8 mouse cellular contexts compared by ENCODE assay signal in genomic region chr17:24849733-24850064, GRCm38 (mm10). TPM values are rescaled to one million over a fixed set of nuclear protein-coding genes. Genes with fewer than 3 reads are reported as not detected.
A peak's percentile ranks its signal among the peaks of the same experiment; 100 is the strongest.
DNase-seq lines count a peak whose midpoint lies in the region; ATAC-seq and TF ChIP-seq lines count a peak whose summit lies in the region.

No protein-coding gene starts in this region.

- no peaks in the 10 kb centered on the region for H3K4me1 ChIP-seq in cerebellum, adult 2 months (ENCODE audit: control insufficient read depth, insufficient read depth, low read length)
- H3K4me1 ChIP-seq in spleen, adult 2 months (ENCODE audit: control insufficient read depth, insufficient read depth, insufficient read length) = peaks cover 4% of the 10 kb centered on the region; the same call in 1 of the 2 replicates
- H3K4me1 ChIP-seq in limb, embryonic 12.5 days (replicated peaks) = peaks cover 22% of the 10 kb centered on the region
- H3K4me1 ChIP-seq in stomach, embryonic 15.5 days = peaks cover 10% of the 10 kb centered on the region

- peak overlapping the region; percentile 69 for H3K4me3 ChIP-seq in cerebellum, adult 2 months (replicated peaks; ENCODE audit: insufficient read depth, low read depth, low read length)
- H3K4me3 ChIP-seq in spleen, adult 2 months (ENCODE audit: extremely low read depth, insufficient read depth, insufficient read length) = peak overlapping the region; percentile 88
- H3K4me3 ChIP-seq in limb, embryonic 12.5 days (replicated peaks) = peak overlapping the region; percentile 69
- H3K4me3 ChIP-seq in stomach, embryonic 15.5 days (replicated peaks) = peak overlapping the region; percentile 95

- no peak for DNase-seq in cerebellum, adult 2 months
- no peak for DNase-seq in cerebellum, adult 18-20 months
- DNase-seq in spleen, adult 2 months (ENCODE audit: low read depth in 1 of 2, low spot score in 2 of 2) = no peak
- DNase-seq in spleen, postnatal 36 days (ENCODE audit: low spot score in 2 of 2) = no peak
- DNase-seq in B cell, adult 2 months = no peak
- DNase-seq in retina, embryonic 14.5 days (ENCODE audit: low spot score) = no peak

- ATAC-seq in limb, embryonic 12.5 days (ENCODE audit: insufficient number of reproducible peaks, insufficient read depth, low FRiP score, low TSS enrichment, low read depth) = no peak; the same call in 1 of the 2 replicates
- ATAC-seq in stomach, embryonic 15.5 days (ENCODE audit: insufficient read depth, low FRiP score, low read depth) = peak; percentile 42

- peak overlapping the region; percentile 89 for H3K4me2 ChIP-seq in limb, embryonic 12.5 days
- peak overlapping the region; percentile 96 for H3K4me2 ChIP-seq in stomach, embryonic 15.5 days

- no peak for TF ChIP-seq POLR2A in cerebellum, adult 2 months (IDR thresholded peaks at IDR 0.05; ENCODE audit: borderline replicate concordance, insufficient read depth, low read length)
- TF ChIP-seq POLR2A in spleen, adult 2 months (IDR thresholded peaks at IDR 0.05; ENCODE audit: low read depth, low read length) = no peak

- WGBS in cerebellum, adult 2 months = under 1% methylated on average over 21 of the region's 21 CpGs
- WGBS in spleen, adult 2 months = under 1% methylated on average over 21 of the region's 21 CpGs
- WGBS in limb, embryonic 12.5 days = under 1% methylated on average over 21 of the region's 21 CpGs
- under 1% methylated on average over 21 of the region's 21 CpGs for WGBS in stomach, embryonic 15.5 days

- H3K27me3 ChIP-seq in cerebellum, adult 2 months (ENCODE audit: control insufficient read depth, insufficient read depth, low read length) = no peaks in the 10 kb centered on the region
- no peaks in the 10 kb centered on the region for H3K27me3 ChIP-seq in spleen, adult 2 months (ENCODE audit: control insufficient read depth, insufficient read depth, low read length)
- peaks cover 20% of the 10 kb centered on the region for H3K27me3 ChIP-seq in limb, embryonic 12.5 days
- H3K27me3 ChIP-seq in stomach, embryonic 15.5 days (replicated peaks) = no peaks in the 10 kb centered on the region

- peaks cover 5% of the 10 kb centered on the region for H3K36me3 ChIP-seq in spleen, adult 2 months (ENCODE audit: control insufficient read depth, insufficient read depth, low read length)
- peaks cover 13% of the 10 kb centered on the region for H3K36me3 ChIP-seq in limb, embryonic 12.5 days
- H3K36me3 ChIP-seq in stomach, embryonic 15.5 days = no peaks in the 10 kb centered on the region

- peak; percentile 23; the same call in 1 of the 2 replicates for TF ChIP-seq CTCF in cerebellum, adult 2 months (IDR thresholded peaks at IDR 0.05; ENCODE audit: borderline replicate concordance, insufficient read depth, low read depth, low read length)
- peak; percentile 13; the same call in 1 of the 2 replicates for TF ChIP-seq CTCF in spleen, adult 2 months (IDR thresholded peaks at IDR 0.05; ENCODE audit: extremely low read depth, insufficient read depth, insufficient read length, insufficient replicate concordance)

- peak overlapping the region; percentile 74 for H3K9ac ChIP-seq in limb, embryonic 12.5 days (replicated peaks)
- H3K9ac ChIP-seq in stomach, embryonic 15.5 days = peak overlapping the region; percentile 34

- H3K9me3 ChIP-seq in limb, embryonic 12.5 days = no peaks in the 10 kb centered on the region
- H3K9me3 ChIP-seq in stomach, embryonic 15.5 days = no peaks in the 10 kb centered on the region

- peak overlapping the region; percentile 92 for H3K27ac ChIP-seq in cerebellum, adult 2 months (ENCODE audit: insufficient read depth, low read length)
- peak overlapping the region; percentile 95 for H3K27ac ChIP-seq in spleen, adult 2 months (ENCODE audit: insufficient read depth, low read length)
- peak overlapping the region; percentile 94 for H3K27ac ChIP-seq in limb, embryonic 12.5 days
- H3K27ac ChIP-seq in stomach, embryonic 15.5 days = peak overlapping the region; percentile 98

RNA-seq across cellular contexts. Expression of gene Fahd1, which starts 0.5 kb away (rescaled TPM):
- polyA plus RNA-seq in cerebellum, adult 2 months (2012; rRNA removed) = 31.1 and 33.4 TPM in 2 replicates
- 7.7 and 8.7 TPM in 2 replicates for polyA plus RNA-seq in spleen, adult 2 months (2012; rRNA removed)
- polyA plus RNA-seq in limb, embryonic 12.5 days (2016; fragmentation: Nextera tagmentation; extraction: Ambion mirVana) = 18.6 and 22.5 TPM in 2 replicates
- polyA plus RNA-seq in stomach, embryonic 15.5 days (2015; fragmentation: Nextera tagmentation; extraction: Ambion mirVana) = 34.5 and 35.4 TPM in 2 replicates

RNA-seq across cellular contexts. Expression of gene Hagh, which starts 9.8 kb away (rescaled TPM):
- polyA plus RNA-seq in cerebellum, adult 2 months (2012; rRNA removed) = 195 and 209 TPM in 2 replicates
- 142 and 147 TPM in 2 replicates for polyA plus RNA-seq in spleen, adult 2 months (2012; rRNA removed)
- polyA plus RNA-seq in limb, embryonic 12.5 days (2016; fragmentation: Nextera tagmentation; extraction: Ambion mirVana) = 26.3 and 27.6 TPM in 2 replicates
- 49.1 and 49.3 TPM in 2 replicates for polyA plus RNA-seq in stomach, embryonic 15.5 days (2015; fragmentation: Nextera tagmentation; extraction: Ambion mirVana)

RNA-seq across cellular contexts. Expression of gene Igfals, which starts 16.1 kb away (rescaled TPM):
- polyA plus RNA-seq in cerebellum, adult 2 months (2012; rRNA removed) = 0.11 and 0.27 TPM in 2 replicates
- polyA plus RNA-seq in spleen, adult 2 months (2012; rRNA removed) = 1.1 and 1.9 TPM in 2 replicates
- 0.37 and 0.43 TPM in 2 replicates for polyA plus RNA-seq in limb, embryonic 12.5 days (2016; fragmentation: Nextera tagmentation; extraction: Ambion mirVana)
- 3.9 and 4.0 TPM in 2 replicates for polyA plus RNA-seq in stomach, embryonic 15.5 days (2015; fragmentation: Nextera tagmentation; extraction: Ambion mirVana)

RNA-seq across cellular contexts. Expression of gene Nubp2, which starts 36.5 kb away (rescaled TPM):
- 36.4 and 39.0 TPM in 2 replicates for polyA plus RNA-seq in cerebellum, adult 2 months (2012; rRNA removed)
- 43.5 and 47.2 TPM in 2 replicates for polyA plus RNA-seq in spleen, adult 2 months (2012; rRNA removed)
- 50.1 and 53.2 TPM in 2 replicates for polyA plus RNA-seq in limb, embryonic 12.5 days (2016; fragmentation: Nextera tagmentation; extraction: Ambion mirVana)
- polyA plus RNA-seq in stomach, embryonic 15.5 days (2015; fragmentation: Nextera tagmentation; extraction: Ambion mirVana) = 49.0 and 49.6 TPM in 2 replicates

RNA-seq across cellular contexts. Expression of gene Spsb3, which starts 36.7 kb away (rescaled TPM):
- polyA plus RNA-seq in cerebellum, adult 2 months (2012; rRNA removed) = 124 and 138 TPM in 2 replicates
- 76.9 and 112 TPM in 2 replicates for polyA plus RNA-seq in spleen, adult 2 months (2012; rRNA removed)
- 40.4 and 46.1 TPM in 2 replicates for polyA plus RNA-seq in limb, embryonic 12.5 days (2016; fragmentation: Nextera tagmentation; extraction: Ambion mirVana)
- polyA plus RNA-seq in stomach, embryonic 15.5 days (2015; fragmentation: Nextera tagmentation; extraction: Ambion mirVana) = 32.1 and 32.5 TPM in 2 replicates
